Mouse (Mus musculus) ES-Bruce4 (cell line): ENCODE data around the gene Flt3.

Experiments used
- CTCF ChIP-seq: IDR thresholded peaks from one replicate; pipeline ENCODE4 v1.8.1; 2011; ENCODE audit warnings: low read depth, low read length
- EP300 ChIP-seq: IDR thresholded peaks from 2 replicates; pipeline ENCODE4 v1.6.1; 2011; ENCODE audit warnings: low read depth, low read length; ENCODE audit not compliant: insufficient read depth
- POLR2A ChIP-seq: IDR thresholded peaks from one replicate; pipeline ENCODE4 v1.8.1; 2011; ENCODE audit warnings: low read length; ENCODE audit not compliant: insufficient read depth

DNA sequence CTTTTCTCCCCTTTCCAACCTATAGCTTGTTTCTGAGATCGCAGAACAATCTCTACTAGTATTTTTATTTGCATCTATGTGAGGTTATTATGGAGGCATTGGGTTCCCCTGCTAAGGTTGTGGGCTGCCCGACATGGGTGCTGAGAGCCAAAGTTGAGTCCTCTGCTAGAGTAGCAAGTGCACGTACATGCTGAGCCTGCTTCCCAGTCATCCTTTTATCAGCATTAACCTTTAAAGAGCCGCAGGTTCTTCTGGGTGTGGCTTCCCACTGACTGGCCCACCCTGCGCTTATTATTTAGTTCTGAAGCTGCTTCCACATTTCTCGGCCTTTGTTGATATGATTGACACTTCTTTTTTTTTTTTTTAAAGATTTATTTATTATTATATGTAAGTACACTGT lies 44.0 kb upstream of the Flt3 start:
- TF ChIP-seq CTCF (no peak), POLR2A (no peak), EP300 (no peak)
